Mouse (Mus musculus) megakaryocyte-erythroid progenitor cell, adult 5 weeks (primary cell): ENCODE data around the gene Stk33. TPM values are rescaled to one million over a fixed set of nuclear protein-coding genes. Genes with fewer than 3 reads are reported as not detected.

Source experiments
- polyA plus RNA-seq: library from polyadenylated mRNA; stranded (reverse); fragments of >175 nt; gene quantifications from 2 replicates; pipeline ENCODE4 v1.2.3, GENCODE M21; 2012

Stk33 gene
- polyA plus RNA-seq = not detected in 2 replicates

DNA sequence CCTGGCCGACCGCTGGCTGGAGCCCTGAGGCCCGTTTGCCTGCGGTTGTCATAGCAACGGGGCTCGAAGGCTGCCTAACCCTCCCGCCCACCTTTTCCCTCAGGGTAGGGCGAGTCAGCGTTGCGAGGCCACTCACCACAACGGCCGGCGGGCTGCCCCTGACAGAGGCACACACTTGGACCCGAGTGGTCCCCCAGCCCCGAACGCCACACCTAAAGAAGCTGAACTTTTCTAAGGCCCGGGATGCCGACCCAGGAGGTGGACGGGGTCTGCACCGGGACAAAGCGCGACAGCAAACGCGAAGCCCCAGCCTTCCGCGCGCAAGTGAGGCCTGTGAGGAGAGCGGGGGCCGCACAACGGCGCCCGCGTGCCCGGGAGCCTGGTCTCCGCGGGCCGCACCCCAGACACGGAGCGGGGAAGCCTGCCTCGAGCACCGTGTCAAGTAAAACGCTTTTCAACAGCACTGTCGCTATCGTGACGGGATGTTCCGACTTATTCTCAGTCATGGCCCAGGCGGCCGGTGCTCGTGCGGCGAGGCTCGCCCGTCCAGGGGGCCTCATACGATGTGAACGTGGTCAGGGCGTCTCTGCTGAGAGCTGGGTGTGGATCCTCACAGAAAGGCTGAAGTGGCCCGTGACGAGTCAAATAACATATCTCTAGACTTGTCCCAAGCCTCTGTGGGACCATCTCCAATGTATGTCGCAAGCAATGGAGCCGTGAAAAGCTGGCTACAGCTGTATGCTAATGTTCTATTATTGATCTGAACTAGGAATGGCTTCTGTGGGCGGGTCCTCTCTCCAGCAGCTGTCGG, at the start of gene Stk33:
Gene Stk33 (minus strand): TSS at position 301 of the 811 bp plus-strand sequence.

Other genes starting within 250 kb of the Stk33 start
- gene Trim66, start 69.1 kb upstream of the Stk33 start, polyA plus RNA-seq = 0.01 and 0.12 TPM in 2 replicates
- 8,056 and 9,172 TPM in 2 replicates for gene Rpl27a, start 80.1 kb upstream of the Stk33 start, polyA plus RNA-seq